Mouse (Mus musculus) adrenal gland, postnatal 10 days (tissue): ENCODE data around the gene Rnf38. TPM values are rescaled to one million over a fixed set of nuclear protein-coding genes. Genes with fewer than 3 reads are reported as not detected.

Experiments used
- DNase-seq: peaks from one replicate; pipeline ENCODE4 v3.0.0; 2021; ENCODE audit warnings: mixed read lengths
- long read RNA-seq, 2 experiments: library from polyadenylated mRNA; stranded (forward); transcript quantifications; one replicate each; pipeline ENCODE4 v2.0.0; 2021
- total RNA-seq, 2 experiments: library from RNA; stranded (reverse); gene quantifications; 2 replicates each; pipeline ENCODE4 v1.2.3; 2021

Rnf38 gene
- 10 to 100 TPM; 33.0 to 49.2 TPM for total RNA-seq
- long read RNA-seq, experiment 1, partial matches to known transcripts, result 0 of 7 reads
- long read RNA-seq, experiment 1, other reads (novel, unspliced or antisense), result 7 of 7 reads
- long read RNA-seq, experiment 2, partial matches to known transcripts, result 1 of 5 reads
- long read RNA-seq, experiment 2, other reads (novel, unspliced or antisense), result 3 of 5 reads

DNA sequence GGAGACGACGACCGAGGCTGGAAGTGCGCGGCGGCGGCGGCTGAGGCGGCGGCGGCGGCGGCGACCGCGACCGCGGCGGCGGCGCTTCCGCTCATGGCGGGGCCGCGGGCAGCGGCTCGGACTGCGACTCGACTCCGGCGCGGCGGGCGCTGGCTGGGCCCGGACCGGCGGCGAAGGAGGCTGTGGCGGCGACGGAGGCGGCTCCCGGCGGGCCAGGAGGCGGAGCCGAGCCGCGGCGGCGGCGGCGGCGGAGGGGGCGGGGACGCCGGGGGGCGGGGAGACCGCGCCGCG, at the start of gene Rnf38:
Gene Rnf38, minus strand, starts transcription at position 77 of the 291 bp plus-strand sequence.
- DNase-seq, result no peak

DNA sequence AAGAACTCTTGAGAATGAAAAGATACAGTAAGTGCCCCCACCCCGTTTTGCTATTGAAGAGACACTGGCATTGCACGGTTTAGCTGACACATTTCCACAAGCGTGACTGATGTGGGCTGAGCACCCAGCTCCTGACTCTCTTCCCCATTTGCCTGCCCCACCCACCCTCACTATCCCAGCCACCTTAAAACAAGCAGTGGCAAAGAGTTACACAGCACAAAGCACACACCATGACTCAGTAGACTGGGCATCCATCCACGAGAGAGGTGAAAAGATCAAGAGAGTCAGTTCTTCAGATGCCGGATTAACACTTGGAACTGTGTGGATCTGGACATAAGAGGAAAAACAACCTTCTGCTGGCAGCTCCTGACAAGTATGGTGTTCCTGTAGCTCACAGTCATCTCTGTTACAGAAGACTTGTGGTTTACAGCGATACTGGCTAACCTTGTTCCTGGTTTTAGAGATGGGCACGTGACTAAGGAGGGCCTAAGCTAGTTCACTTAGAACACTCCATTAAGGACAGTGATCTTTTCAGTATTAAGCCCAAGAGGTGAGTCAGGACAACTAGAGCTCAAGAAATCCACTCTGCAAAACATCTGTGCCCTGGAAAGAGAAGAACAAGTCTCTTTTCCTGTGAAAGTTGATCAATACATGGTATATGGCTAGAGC, 48.1 kb upstream of the Rnf38 start:
- peak; percentile 9 for DNase-seq

DNA sequence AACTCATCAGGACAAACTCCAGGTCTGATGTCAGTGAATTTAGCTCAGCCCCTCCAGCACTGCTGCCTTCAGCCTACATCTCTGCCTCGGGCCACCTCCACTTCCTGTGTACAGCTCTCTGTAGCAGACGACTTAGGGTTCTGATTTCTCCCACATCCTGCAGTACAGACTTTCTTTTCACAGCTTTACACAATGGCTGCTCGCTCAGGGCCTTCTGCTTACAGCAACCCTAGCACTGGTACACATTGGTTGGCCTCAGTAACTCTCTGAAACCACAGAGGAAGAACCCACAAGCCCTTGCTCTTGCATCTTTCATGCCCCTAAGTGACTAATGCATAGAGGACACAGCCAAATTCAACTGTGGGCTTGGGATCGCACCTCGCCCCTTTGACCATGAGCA, 37.5 kb upstream of the Rnf38 start:
- DNase-seq, result no peak

DNA sequence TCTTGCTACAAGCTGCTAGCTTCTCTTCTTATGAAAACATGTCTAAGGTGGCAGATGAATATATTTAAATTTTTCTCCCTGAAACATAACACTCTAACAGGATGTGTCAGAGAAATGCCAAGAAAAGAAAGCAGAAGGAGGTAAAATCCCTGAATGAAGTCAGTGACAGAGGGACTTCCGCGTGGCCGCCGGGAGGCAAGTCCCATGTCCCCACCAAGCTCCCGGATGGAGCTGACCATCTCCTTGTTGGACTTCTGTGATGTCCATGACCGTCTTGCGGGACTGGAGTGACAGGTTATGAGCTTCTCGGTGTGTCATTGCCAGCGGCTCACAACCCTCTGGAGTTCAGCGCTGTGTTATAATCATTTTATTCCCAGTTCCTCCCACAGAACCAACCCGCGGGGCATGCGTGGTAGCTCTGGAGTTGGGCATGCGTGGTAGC, 35.8 kb upstream of the Rnf38 start:
- no peak for DNase-seq

DNA sequence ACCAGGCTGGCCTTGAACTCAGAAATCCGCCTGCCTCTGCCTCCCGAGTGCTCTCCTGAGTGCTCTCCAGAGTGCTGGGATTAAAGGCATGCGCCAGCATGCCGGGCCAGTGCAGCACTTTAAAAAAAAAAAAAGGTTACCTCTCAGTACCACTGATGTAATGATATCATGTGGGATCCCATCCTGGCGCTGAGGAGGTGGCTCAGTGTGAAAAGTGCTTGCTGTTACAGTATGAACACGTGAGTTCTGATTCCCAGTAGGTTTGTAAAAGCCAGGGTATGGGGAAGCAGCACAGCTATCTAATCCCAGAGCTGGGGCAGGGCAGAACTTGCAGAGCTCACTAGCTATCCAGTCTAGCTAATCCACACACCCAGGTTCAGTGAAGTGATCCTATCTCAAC, 33.8 kb upstream of the Rnf38 start:
- no peak for DNase-seq

DNA sequence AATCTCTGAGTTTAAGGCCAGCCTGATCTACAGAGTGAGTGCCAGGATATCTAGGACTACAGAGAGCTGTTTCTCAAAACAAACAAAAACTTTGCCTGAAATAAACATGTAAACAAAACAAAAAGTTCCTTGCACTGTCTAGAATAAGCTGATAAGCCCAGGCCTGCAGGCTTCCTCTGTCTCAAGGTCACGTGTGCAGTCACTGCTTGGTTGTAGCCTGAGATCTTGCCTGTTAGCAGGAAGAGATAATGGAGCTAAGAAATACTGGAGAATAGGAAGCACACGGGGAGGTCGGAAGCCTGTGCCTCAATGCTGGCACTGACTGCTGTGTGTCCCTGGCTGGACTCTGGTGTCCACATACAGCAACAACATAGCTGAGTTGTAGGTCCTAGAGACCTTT, 31.9 kb upstream of the Rnf38 start:
- no peak for DNase-seq

DNA sequence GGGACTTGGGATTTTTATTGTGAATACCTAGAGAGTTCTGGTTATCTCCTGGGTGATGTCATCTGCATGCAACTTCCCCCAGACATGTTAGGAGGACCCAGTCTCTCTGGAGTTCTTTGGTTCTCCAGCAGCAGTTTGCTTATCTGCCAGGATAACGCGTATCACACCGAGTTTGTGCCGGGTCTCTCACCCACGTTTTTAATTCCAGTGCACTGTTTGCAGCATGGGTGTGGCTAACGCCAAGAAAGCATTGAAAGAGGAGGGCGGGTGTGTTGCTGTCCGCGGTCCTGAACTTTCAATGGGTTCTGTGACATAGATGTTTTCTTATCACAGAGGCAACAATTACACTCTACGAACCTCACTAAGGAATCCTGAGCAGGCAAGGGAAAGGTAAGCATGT, 26.7 kb upstream of the Rnf38 start:
- peak; percentile 82 for DNase-seq

DNA sequence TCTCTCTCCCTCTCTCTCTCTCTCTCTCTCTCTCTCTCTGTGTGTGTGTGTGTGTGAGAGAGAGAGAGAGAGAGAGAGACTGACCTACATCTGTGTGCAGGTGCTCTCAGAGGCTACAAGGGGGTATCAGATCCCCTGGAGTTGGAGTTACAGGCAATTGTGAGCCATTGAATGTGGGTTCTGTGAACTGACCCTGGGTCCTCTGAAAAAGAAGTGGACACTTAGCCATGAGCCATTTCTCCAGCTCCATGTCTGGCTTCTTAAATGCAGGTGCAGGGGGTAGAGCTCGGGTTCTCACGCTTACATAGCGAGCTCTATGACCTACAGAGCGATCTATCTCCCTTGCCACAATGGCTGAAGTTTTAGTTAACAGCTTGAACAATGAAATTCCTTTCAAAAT, 25.5 kb upstream of the Rnf38 start:
- no peak for DNase-seq

DNA sequence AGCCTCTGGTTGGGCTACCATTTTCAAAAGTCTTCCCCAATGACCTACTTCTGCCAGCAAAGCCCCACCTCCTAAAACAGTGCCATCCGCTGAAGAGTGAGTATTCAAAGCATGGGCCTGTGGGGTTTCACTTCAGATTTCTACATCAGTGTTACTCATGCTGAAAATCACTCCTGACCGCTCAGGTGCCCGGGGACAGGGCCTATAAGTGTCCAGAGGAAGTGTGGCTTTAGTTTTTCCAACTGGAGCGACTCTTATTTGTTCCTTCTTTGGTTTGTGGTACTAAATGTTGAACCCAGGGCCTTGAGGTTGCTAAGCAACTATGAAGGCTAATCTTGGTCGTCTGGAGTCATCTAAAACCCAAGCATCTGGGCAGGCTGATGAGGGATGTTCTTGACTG, 21.0 kb upstream of the Rnf38 start:
- DNase-seq, result no peak

DNA sequence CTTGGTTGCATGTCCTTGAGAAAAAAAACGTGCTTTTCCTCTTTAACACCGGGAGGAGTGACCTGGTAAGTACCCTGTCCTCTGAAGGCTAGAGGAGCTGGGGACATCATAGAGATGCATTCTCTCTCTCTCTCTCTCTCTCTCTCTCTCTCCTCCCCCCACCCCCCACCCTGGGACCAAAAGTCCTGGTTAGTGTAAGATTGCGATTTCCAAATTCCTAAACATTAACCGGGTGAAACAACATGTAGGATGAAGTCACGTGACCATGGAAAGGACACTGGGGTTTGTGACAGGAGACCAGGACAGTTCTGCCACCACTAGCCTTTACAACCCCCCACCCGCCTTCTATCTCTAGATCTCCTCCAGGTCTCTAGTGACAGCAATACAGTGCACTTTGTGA, 19.6 kb upstream of the Rnf38 start:
- DNase-seq, result no peak

DNA sequence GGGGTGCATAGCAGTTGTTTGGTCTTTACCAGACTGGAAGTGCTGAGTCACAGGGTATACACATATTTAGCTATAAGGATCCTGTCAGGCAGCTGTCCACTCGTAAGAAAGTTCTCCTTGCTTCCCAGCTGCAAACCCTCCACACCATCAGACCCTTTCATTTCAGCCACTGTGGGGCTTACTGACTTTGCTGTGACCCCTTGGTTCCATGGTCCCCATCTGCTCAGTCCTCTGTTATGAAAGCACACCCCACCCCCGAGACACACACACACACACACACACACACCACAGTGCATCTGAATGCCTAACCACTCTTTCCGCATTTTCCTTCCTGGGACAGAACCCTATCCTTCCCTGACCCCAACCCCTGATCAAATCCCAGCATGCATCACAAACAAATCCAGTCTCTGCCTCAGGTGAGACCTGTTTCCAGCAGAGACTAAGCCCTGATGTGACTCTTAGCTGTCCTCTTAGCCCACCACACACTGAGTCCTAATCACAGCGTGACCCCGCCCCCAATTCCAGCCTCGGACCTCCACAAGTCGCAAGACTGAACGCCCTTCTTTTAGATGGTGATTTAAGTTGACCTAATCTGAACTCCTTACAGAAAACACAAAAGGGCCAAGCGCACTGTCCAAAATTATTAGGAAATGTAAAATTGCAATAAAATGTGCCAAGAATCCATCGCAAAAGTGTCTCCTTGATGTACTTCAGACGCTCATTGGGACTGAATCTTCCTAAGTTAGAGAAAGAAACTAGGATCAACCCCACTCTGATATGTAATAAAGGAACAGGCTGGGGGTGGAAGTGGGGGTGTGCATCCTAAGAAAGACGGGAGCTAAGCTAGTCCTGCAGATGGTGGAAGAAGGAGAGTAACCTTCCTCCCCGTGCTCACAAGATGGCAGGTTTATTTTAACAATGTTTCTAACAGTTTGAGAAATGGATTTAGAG, 18.7 kb upstream of the Rnf38 start:
- no peak for DNase-seq

DNA sequence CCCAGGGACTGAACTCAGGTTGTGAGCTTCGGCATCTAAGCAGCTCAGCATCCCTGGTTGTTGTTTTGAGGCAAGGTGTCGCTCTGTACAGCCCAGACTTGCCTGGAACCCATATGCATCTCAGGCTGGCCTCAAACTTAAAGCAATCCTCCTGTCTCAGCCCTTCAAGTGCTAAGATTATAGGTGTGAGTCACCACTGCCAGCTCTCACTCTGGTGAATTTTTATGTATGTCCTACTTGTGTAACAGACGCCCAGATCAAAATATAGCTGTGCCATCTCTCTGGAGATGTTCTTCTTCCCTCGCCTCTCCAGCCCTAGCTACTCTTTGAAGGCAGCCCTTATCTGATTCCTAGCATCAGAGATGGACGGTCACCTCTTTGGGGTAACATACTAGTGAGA, 17.9 kb upstream of the Rnf38 start:
- no peak for DNase-seq

DNA sequence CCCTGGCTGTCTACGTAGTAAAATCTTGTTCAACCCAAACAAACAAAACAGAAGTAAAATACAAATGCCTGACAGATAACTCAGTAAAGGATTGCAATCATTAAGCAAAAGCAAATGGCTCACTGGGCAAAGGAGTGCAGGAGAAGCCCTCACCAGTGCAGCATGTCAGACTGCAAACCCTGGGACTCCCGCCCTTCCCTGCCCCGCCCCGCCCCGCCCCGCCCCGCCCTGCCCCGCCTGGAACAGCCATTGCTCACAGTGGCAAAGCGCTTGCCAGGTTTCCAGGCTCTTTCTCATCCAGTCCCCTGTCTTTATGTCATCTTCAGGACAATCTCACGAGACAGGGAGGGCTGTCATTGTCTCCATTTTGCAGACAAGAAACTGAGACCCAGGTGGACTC, 16.1 kb upstream of the Rnf38 start:
- no peak for DNase-seq

DNA sequence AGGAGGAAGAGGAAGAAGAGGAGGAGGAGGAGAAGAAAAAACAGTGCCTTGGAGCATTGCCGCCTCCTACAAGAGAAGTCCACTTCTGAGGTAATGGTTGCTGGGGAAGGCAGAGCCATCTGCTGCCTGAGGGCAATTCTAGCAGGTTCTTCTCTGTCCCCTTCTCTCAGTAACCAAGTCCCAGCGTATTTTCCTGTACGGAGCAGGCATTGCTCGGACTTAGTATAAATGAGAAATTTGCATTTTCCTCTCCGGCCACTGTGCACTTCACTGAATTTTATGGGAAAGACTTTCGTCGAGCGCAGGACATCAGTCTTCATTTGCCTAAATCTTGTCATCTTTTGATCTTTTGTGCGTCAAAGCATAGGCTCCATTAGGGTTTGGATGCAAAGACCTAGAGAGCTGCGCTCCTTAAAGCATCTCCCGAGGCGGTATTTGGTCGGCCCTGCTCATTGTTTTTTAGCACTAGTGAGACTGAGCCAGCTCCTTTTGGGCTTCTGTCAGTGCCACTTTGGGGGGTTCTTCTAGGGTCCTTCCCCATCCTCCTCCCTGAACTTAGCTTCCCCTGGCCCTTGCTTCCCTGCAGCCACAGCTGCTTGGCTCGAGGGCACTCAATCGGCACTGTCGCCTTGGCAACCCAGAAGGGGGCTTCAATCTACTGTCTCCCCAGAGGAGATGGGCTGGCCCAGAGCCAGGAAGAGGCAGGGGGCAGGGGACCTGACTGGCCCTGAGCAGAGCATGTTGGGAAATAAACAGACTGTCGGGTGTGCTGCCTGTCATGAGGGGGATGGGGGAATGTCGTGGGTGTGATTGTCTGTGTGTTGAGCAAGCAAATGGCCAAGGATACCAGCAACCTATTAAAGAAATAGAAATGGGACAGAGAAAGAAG, 13.7 kb upstream of the Rnf38 start:
- peak; percentile 9 for DNase-seq

DNA sequence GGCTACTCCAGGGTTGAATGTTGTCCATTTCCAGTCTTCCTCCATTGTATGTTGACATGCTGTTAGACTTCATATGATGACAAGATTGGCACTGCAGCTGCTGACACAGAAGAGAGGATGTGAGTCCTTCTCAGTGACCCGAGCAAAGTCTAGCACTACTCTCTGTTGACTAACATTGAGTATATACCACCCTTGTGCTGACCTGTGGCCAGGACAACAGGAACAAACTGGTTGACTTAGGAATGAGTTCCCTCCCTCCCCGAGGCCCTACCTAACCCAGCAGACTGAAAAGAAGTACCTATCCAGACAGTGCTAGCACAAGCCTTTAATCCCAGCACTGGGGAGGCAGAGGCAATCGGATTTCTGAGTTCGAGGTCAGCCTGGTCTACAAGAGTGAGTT, 12.7 kb upstream of the Rnf38 start:
- DNase-seq, result no peak

DNA sequence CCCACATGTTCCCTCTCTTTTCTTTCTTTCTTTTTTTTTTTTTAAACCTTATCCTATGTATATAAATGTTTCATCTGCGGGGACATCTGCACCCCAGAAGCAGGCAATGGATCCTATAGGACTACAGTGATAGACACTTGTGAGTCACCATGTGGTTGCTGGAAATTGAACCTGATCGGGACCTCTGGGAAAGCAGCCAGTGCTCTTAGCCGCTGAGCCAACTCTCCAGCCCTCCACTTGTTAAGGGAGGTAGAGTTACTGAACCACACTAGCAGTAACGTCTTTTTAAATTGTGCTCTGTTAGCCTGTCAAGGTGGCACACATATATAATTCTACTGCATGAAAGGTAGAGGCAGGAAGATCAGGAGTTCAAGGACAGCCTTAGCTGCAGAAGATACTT, 8.0 kb upstream of the Rnf38 start:
- peak; percentile 36 for DNase-seq

DNA sequence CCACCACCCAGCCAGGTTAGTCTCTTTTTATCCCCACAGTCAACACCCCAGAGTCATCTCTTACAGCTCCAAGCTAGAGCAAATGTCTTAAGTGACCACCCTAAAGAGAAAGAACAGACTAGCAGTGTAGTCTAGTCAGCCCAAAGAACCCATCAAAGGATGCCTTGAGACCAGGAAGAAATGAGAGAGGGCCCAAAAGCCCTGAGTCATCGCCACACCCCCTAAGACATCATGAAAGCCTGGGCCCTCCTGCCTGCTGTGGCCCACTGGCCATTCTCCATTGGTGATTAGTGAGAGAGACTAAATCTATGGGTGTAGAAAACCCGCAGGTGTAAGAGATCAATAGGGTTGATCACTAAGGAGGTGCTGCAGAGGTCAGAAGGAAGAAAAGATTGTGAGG, 2.4 kb upstream of the Rnf38 start:
- DNase-seq, result no peak

DNA sequence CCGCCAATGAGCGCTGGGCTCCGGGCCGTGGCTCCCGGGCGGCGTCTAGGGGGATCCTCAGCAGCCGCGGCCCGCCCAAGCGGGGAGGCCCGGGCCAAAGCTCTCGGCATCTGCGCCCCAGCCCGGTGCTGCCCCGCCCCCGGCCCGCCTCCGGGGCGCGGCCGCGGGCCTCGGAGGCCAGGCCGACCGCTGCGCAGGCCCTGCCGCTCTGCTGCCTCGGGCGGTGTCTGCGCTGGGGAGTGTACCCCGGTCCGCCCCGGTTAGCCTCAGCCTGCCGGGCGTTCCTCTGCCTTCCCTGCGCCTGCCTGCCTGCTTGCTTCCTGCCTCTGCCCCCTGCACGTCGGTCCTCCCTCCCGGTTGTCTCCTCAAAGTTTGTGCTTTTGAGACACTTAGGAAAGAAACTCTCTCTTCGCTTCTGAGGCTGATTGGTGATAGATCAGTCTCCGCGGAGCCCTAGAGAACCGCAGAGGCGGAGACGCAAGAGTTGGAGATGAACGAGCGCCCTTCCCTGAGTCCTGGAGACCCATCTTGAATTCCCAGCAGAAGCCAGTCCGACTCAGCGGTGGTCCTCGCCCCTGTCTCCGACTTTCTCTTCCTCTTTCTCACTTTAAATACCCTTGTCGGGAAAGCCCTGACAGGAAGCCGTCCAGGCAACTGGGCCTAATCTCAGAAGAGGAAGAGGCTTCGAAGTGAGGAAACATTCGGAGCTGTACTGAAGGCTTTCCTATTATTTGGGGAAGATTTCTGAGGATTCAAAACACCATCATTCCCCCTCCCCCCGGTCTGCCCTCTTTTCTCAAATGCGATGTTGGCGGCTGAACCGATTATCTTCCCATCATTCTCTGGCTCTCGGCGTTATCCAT, 646 bp upstream of the Rnf38 start:
- DNase-seq, result peak; percentile 96

DNA sequence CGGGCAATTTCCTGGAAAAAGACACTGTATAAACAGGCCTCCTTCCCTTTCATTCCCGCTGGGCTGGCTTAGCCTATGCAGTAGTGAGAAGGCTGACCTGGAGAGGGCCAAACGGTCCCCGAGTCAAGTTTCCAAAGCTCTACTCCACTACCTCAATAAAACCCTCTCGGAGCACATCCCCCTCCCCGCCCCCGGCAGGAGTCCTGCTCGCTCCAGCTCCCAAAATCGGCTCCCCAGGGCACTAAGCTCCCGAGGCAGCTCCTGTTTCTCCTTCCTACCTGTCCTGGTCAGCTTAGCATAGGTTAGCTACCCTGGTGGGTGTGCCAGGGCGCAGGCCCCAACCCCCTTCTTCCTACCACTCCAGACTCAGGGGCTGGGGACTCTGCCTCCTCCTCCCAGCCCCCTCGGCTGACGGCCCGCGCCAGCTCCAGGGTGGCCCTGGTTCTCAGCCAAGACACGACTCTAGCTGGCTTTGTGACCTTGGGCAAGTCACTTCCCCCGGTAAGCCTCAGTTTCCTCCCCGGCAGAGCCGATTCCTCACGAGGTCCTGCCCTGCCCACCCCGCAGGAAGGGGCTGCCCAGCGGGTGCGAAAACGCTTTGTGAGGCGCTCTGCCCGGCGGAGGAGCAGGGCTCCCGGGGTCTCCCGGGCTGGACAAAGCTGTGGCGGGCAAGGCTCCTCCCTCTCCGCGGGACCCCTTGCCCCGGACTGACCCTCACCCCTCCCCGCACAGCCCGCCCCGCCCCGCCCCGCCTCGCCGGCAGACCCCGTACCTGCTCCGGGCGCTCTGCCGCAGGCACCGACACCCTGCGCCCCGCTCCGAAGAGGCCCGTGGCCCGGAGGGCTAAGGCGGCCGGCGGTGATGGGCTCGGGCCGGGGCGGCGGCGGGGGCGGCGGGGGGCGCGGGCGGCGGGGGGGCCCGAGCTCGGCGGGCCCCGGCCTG, 547 bp downstream of the Rnf38 start:
- peak; percentile 63 for DNase-seq

DNA sequence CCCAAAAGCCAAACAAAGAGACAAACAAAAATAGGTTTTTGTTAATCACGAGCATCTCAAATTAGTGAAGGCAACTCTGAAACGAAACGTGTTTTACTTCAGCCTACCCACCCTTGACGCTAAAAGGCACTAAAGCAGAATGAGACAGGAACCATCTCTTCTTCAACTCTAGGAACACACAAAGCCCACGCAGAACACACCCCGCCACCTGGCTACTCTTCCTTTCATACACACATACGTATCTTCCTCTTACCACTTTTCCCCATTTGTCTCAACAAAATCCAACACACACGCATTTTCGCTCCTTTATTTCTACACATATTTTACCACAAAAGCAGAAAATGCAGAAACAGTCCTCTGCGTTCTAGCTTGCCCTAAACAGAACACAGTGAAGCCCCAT, 8.5 kb downstream of the Rnf38 start:
- no peak for DNase-seq
